Mouse (Mus musculus) gonadal fat pad, adult 2 months (tissue): Measurements from ENCODE around the gene Adamts12. TPM values are rescaled to one million over a fixed set of nuclear protein-coding genes. Genes with fewer than 3 reads are reported as not detected.

Experiments used
- DNase-seq: peaks from one replicate; pipeline ENCODE4 v3.0.0-alpha.2; 2012; ENCODE audit warnings: low read depth
- polyA plus RNA-seq: library from polyadenylated mRNA; depleted of rRNA; stranded (reverse); fragments of >200 nt; gene quantifications from 2 replicates; pipeline ENCODE4 v1.2.3, GENCODE M21; 2012

The Adamts12 gene
- polyA plus RNA-seq, 1 experiment: 5.9 TPM

DNA sequence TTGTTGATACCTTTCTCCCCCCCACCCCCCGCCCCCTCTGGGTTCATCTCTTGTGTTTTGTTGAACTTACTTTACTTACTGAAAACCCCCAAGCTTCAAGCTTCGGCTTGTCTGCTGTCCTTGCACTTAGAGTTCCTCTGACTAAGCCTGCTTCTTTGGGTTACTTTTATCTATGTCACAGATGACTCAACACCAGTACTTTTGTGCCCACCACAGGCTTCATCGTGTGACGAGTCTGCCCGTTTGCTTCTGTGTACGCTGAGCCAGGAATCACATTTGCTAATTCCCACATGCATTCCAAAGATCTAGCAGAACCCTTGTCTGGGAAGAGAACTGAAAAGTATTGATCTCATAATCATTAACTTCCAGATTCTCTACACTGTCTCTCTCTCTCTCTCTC lies 94.8 kb downstream of the Adamts12 start:
- DNase-seq: no peak

DNA sequence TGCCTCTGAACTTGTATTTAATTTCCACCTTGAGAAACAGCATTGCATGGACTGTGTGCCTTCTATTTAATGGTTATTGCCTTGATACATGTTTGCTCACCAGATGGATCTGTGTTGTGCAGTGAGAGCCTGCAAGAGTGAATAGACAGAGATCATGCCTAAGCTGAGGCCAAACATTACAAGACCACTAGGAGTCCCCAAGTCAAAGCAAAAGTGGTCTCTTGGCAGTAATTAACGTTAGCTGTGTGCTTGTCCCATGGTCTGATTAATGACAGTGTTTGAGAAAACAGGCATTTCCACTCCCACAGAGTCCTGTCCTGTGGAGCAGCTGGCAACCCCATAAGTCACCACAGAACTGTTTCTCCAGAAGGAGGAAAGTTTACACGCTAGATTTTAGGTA lies 96.2 kb downstream of the Adamts12 start:
- no peak for DNase-seq

DNA sequence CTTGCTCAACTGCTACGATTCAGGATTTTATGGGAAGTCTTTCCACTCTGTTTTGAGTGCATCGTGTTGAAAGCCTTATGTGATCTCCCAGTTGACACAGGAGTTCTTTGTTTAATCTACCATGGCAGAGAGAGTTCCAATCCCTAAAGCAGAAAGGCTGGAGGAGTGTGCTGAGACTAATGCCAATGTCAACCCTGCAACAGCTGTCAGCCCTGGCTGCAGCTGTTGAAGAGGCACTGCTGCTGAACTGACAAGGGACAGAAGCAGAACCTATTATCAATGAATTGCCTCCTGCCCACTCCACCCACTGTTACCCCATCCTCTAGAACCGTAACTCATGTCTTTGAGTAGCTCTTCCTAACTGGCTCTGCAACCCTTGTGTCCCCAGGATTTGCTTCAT lies 101.3 kb downstream of the Adamts12 start:
- DNase-seq: no peak

DNA sequence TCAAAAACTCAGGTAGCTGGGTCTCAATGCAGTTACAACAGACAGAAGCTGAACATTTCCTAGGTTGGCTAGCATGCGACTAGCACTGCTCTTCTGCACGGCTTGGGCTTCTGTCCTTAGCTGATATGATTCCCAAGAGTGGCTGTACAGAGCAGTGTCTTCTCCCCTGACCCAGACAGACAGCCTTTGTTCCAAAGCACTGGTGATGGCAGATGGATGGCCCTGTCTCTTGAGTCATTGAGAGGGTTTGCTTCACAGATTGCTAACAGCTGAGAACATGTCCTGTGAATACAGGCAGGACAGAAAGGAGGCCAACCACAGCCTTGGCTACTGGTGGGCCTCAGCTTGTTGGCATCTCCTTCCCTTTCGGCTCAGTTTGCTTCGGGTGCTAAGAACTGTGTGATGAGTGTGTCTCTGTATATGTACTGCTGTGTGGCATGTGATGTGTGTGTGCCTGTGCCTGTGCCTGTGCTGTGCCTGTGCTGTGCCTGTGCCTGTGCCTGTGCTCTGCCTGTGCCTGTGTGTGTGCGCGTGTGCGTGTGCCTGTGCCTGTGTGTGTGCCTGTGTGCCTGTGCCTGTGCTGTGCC lies 109.4 kb downstream of the Adamts12 start:
- DNase-seq: no peak

DNA sequence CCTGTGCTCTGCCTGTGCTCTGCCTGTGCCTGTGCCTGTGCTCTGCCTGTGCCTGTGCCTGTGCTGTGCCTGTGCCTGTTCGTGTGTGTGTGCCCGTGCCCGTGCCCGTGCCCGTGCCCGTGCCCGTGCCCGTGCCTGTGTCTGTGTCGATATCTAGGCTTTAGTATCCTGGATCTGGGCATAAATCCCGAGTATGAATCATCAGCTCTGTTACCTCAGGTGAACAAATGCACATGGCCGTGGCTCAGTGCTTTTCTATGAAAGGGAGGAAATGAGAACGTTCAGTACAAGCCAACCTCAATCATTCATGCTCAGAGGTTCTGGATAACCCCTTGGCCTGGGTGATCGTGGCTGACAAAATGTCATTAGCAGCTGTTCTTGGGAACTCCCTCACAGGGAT lies 110.3 kb downstream of the Adamts12 start:
- no peak for DNase-seq

DNA sequence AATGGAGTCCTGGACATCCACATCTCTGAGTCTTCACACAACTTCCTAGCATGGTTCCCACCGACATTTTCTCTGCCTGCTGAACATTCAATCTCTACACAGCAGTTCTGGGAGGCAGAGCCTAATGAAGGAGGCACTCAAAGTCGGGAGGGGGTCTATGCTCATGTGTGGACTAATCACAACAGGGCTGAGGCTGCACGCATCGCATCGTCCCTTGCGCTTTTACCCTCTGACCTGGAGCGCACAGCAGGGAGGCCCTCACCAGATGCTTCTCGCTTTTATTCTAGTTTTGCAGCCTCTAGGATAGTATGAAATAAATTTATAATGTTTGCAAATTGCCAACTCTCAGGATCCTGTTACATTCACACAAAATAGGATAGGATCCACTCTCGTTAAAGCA lies 112.9 kb downstream of the Adamts12 start:
- no peak for DNase-seq

GRCm38 (mm10) chr15:11179751-11180169 lies 115.2 kb downstream of the Adamts12 start:
- no peak for DNase-seq

DNA sequence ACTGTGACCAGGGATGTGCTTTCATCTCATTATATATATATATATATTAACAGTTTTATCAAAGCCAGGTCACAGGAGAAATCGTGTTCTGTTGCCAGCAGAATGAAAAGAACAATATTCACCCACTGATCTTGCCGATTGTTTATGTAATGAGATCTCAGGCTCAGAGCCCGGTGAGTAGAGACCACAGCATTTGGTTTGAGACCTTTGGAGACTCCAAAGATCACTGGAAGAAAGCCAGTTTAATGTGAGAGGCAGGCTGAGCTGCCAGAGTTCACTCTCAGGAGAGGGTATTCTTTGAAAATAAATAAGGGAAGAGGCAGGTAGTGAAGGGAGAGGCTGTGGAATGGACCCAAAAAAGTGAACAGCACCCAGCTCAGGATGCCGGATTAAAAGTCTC lies 122.1 kb downstream of the Adamts12 start:
- DNase-seq: no peak

- DNase-seq: no peak
These were observed 125.9 kb downstream of the Adamts12 start for GRCm38 (mm10) chr15:11190447-11190846.

- no peak for DNase-seq
These were observed 128.2 kb downstream of the Adamts12 start for GRCm38 (mm10) chr15:11192762-11193161.

GRCm38 (mm10) chr15:11197051-11197450 lies 132.5 kb downstream of the Adamts12 start:
- no peak for DNase-seq

- no peak for DNase-seq
These were observed 133.7 kb downstream of the Adamts12 start for GRCm38 (mm10) chr15:11198246-11198795.

GRCm38 (mm10) chr15:11203084-11203483 lies 138.5 kb downstream of the Adamts12 start:
- DNase-seq: no peak

DNA sequence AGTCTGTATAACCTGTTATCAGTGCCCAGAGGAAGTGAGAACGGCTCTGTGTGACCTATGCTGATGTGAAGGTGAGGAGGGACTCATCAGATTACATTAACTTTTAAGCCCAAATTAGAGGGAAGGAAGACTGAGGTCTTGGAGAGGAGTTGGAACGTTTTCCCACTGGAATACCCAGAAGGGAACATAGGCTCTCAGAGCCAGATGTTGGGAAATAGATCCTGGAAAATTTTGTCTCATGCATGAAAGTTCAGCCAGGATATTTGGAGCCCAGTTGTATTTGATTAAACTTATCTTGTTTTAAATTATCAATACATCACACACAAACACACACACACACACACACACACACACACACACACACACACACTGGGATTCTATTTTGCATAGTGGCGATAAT lies 140.3 kb downstream of the Adamts12 start:
- no peak for DNase-seq

GRCm38 (mm10) chr15:11210976-11211375 lies 146.4 kb downstream of the Adamts12 start:
- DNase-seq: no peak

- no peak for DNase-seq
These were observed 169.5 kb downstream of the Adamts12 start for GRCm38 (mm10) chr15:11233906-11234632.

- DNase-seq: no peak
These were observed 175.8 kb downstream of the Adamts12 start for GRCm38 (mm10) chr15:11240406-11240805.

DNA sequence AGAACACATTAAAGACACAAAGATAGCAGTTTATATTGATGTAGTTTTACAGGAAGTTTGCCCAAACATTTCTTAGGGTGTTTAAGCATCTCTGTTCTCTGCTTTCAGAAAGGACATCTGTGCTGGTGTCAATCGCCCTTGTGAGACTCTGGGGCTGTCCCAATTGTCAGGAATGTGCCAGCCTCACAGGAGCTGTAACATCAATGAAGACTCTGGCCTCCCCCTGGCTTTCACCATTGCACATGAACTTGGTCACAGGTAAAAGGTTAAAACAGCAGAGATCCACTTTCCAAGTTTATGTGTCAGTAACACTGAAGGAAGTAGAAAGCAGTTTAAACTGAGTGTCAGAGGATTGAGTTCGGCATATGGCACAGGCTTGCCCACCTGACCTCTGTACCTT lies 176.7 kb downstream of the Adamts12 start:
- DNase-seq: no peak

DNA sequence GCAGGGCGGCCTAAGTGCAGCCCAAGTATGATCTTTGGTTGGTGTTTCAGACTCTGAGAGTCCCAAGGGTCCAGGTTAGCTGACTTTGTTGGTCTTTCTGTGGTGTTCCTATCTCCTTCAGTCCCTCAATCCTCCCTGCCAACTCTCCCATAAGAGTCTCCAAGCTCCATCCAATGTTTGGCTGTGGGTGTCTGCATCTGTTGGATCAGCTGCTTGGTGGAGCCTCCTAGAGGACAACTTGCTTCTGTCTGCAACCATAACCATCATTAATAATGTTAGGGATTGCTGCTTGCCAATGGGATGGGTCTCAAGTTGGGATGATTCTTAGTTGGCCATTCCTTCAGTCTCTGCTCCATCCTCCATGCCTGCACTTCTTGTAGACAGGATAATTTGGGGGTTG lies 181.8 kb downstream of the Adamts12 start:
- no peak for DNase-seq

DNA sequence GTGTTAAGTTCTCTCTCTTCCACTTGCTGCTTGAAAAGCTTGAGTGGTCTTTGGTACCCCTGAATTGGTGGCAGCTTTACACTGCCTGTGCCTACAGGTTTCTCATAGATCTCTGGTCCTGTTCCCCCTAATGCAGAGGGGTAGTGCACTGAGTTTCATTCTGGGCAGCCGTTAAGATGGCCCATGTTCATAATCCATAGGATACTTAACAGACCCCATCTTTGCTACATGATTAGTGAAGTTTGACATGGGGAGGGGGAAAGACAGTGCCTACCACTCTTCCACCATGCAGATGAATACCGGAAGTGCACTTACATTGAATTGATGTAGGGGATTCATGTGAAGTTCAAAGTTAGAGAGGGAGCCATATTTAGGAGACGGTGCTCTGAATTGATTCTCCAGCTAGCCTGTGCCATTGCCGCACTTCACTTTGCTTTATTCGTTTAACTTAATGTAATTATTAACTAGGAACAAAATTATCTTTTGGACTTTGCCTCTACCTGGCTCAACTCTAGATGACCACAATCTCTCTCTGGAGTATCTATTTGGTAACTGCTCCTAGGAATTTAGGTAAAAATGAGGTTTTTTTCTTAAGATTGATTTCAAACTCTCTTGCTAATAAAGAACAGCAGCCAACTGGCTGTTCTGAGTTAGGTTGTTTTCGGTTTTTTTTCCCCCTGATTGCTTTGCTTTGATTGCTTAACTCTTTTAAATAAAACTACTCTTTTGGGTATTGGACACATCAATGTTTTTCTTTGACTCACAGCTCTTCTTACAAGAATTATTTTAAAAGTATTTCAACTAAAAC lies 214.9 kb downstream of the Adamts12 start:
- no peak for DNase-seq

DNA sequence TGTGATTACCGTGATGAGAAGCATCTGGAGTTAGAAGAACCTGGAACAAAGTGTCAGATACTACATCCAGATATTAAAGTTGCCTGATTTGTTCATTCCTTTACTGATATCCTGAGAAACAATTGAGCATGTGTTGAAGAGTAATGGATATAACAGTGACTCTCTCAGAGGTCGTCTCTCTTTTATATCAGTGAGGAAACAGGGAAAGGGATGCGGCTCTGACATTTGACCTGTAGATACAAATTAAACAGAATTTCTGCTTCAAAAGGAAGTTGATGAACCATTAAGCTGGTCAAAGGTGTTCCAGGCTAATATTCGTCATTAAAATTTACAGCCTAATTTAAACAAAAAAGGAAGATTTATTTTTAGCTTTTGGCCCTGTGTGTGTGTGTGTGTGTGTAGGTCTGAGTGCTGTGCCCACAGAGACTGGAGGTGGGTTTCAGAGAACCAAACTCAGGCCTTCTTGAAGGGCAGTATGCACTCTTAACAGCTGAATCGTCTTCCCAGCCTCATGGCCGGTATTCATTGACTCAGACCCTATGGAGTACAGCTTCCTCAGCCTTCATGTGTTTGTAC lies 216.2 kb downstream of the Adamts12 start:
- no peak for DNase-seq

- no peak for DNase-seq
These were observed 218.6 kb downstream of the Adamts12 start for GRCm38 (mm10) chr15:11283171-11283570.
